Mouse (Mus musculus) E14TG2a.4 (cell line): ENCODE measurements around the gene Hoxc13.

ENCODE experiments used
- CTCF ChIP-seq: conservative IDR thresholded peaks from 2 replicates; pipeline ENCODE4 v1.5.1; 2014; ENCODE audit warnings: low read length
- NANOG ChIP-seq: IDR thresholded peaks from 2 replicates; pipeline ENCODE4 v1.6.1; 2014; ENCODE audit warnings: borderline replicate concordance, low read length, mixed read lengths
- POU5F1 ChIP-seq: IDR thresholded peaks from 2 replicates; pipeline ENCODE4 v1.6.1; 2014; ENCODE audit warnings: low read length, borderline replicate concordance

- TF ChIP-seq CTCF (no peak), POU5F1 (no peak), NANOG (no peak)
Measured at GRCm38 (mm10) chr15:102976171-102976570, 55.3 kb downstream of the Hoxc13 start, which contains the start of gene Hoxc9.
